ENCODE assay signal across 27 mouse cellular contexts in genomic region chr1:157208754-157209153, GRCm38 (mm10).
DNase-seq lines count a peak whose midpoint lies in the region; ATAC-seq and TF ChIP-seq lines count a peak whose summit lies in the region.
"Had no signal": no experiment of that assay in that cellular context is flagged by ENCODE, and none has a peak within 500 bp of the region (broad histone marks: within the 10 kb centered on the region; RNA-seq: fewer than 3 reads in every experiment).

No protein-coding gene starts in this region.

- no peaks in the 10 kb centered on the region for H3K27me3 ChIP-seq in heart, postnatal 0 days (ENCODE audit: control insufficient read depth, insufficient read depth, low read length)
- no peaks in the 10 kb centered on the region for H3K27me3 ChIP-seq in heart, embryonic 11.5 days (ENCODE audit: control insufficient read depth, insufficient read depth, low read length)
- H3K27me3 ChIP-seq in limb, embryonic 14.5 days (ENCODE audit: control insufficient read depth, insufficient read depth, low read length), result no peaks in the 10 kb centered on the region
- no peaks in the 10 kb centered on the region for H3K27me3 ChIP-seq in limb, embryonic 10.5 days (ENCODE audit: low read depth, poor library complexity, severe bottlenecking)
- H3K27me3 ChIP-seq: heart, embryonic 12.5 days; hindbrain, embryonic 15.5 days; intestine, embryonic 15.5 days; limb, embryonic 12.5 days; liver, embryonic 12.5 days; midbrain, embryonic 12.5 days; neural tube, embryonic 15.5 days had no signal

- peaks cover 13% of the 10 kb centered on the region for H3K4me1 ChIP-seq in heart, postnatal 0 days (ENCODE audit: control insufficient read depth, insufficient read depth)
- no peaks in the 10 kb centered on the region for H3K4me1 ChIP-seq in heart, embryonic 11.5 days (ENCODE audit: control insufficient read depth, insufficient read depth, low read length)
- H3K4me1 ChIP-seq in limb, embryonic 14.5 days (ENCODE audit: control insufficient read depth, insufficient read depth, low read length), result no peaks in the 10 kb centered on the region
- no peaks in the 10 kb centered on the region for H3K4me1 ChIP-seq in limb, embryonic 10.5 days
- H3K4me1 ChIP-seq in ES-E14 (ENCODE audit: control insufficient read depth in 2 of 2, insufficient read depth in 2 of 2, low read length in 2 of 2, poor library complexity in 1 of 2), result no peaks in the 10 kb centered on the region
- H3K4me1 ChIP-seq: hindbrain, embryonic 15.5 days; intestine, embryonic 15.5 days; limb, embryonic 12.5 days; liver, embryonic 12.5 days had no signal

- TF ChIP-seq EP300 in heart, postnatal 0 days (IDR thresholded peaks at IDR 0.05; ENCODE audit: low read depth), result no peak

- no peak for TF ChIP-seq POLR2A in limb, embryonic 14.5 days (IDR thresholded peaks at IDR 0.05; ENCODE audit: borderline replicate concordance, extremely low read depth, insufficient read depth, insufficient read length)

- peak; percentile 12 for DNase-seq in heart, postnatal 0 days (ENCODE audit: low spot score)
- peak; percentile 17 for DNase-seq in limb, embryonic 14.5 days (ENCODE audit: low spot score)
- no peak for DNase-seq in limb, embryonic 10.5 days (ENCODE audit: low spot score)
- DNase-seq in ES-E14 (ENCODE audit: low read depth, low spot score), result no peak
- DNase-seq in ZHBTc4 (ENCODE audit: low read depth, low spot score), result peak; percentile 4
- no peak for DNase-seq in urinary bladder, adult 2 months (ENCODE audit: low spot score)
- DNase-seq: adrenal gland, postnatal 36 days; cerebellum, adult 11-12 months; cerebellum, postnatal 10 days; gastrocnemius, postnatal 10 days; heart, postnatal 4 days; kidney, postnatal 10 days; lung, adult 18-20 months; right cerebral cortex, adult 18-20 months; thymus, adult 2 months; thymus, postnatal 4 days had no signal

- WGBS in heart, postnatal 0 days, result 7% methylated on average over 1 of the region's 1 CpGs
- WGBS in heart, embryonic 11.5 days (ENCODE audit: insufficient replicate concordance), result 8% methylated on average over 1 of the region's 1 CpGs
- 15% methylated on average over 1 of the region's 1 CpGs for WGBS in limb, embryonic 14.5 days
- 48% methylated on average over 1 of the region's 1 CpGs for WGBS in limb, embryonic 10.5 days

- H3K9me3 ChIP-seq in heart, postnatal 0 days (replicated peaks; ENCODE audit: control insufficient read depth, low read length), result 0 out of 2 replicates have a peak, but pooled peaks cover 5% of the 10 kb centered on the region
- H3K9me3 ChIP-seq in heart, embryonic 11.5 days (replicated peaks; ENCODE audit: control insufficient read depth, low read length), result no peaks in the 10 kb centered on the region
- H3K9me3 ChIP-seq in limb, embryonic 14.5 days (ENCODE audit: control insufficient read depth, low read length), result no peaks in the 10 kb centered on the region
- H3K9me3 ChIP-seq in limb, embryonic 10.5 days (replicated peaks), result no peaks in the 10 kb centered on the region
- H3K9me3 ChIP-seq in ES-E14 (ENCODE audit: control insufficient read depth, insufficient read depth, low read depth, low read length), result no peaks in the 10 kb centered on the region
- H3K9me3 ChIP-seq: heart, embryonic 12.5 days; intestine, embryonic 15.5 days; limb, embryonic 12.5 days; liver, embryonic 12.5 days; midbrain, embryonic 12.5 days had no signal

- no peak overlapping the region for H3K9ac ChIP-seq in heart, postnatal 0 days (replicated peaks; ENCODE audit: low read depth, low read length)
- H3K9ac ChIP-seq in heart, embryonic 11.5 days (ENCODE audit: low read depth, low read length), result no peak overlapping the region
- no peak overlapping the region for H3K9ac ChIP-seq in limb, embryonic 14.5 days (ENCODE audit: low read depth, low read length, severe bottlenecking)
- no peak overlapping the region for H3K9ac ChIP-seq in ES-E14 (ENCODE audit: insufficient read depth, low read depth, low read length, poor library complexity, severe bottlenecking)
- H3K9ac ChIP-seq: heart, embryonic 12.5 days; hindbrain, embryonic 15.5 days; intestine, embryonic 15.5 days; limb, embryonic 12.5 days; liver, embryonic 12.5 days; midbrain, embryonic 12.5 days; neural tube, embryonic 15.5 days had no signal

- in situ Hi-C loops in ES-E14 (cut with MboI; ENCODE audit: low sequenced_read_pairs in 2 of 2, unreplicated experiment in 2 of 2), result no loop called here

- no peak for TF ChIP-seq CTCF in heart, postnatal 0 days (IDR thresholded peaks at IDR 0.05; ENCODE audit: low read depth)

- H3K27ac ChIP-seq in heart, postnatal 0 days (ENCODE audit: low read depth), result no peak overlapping the region
- H3K27ac ChIP-seq in heart, embryonic 11.5 days (ENCODE audit: low read depth, low read length), result no peak overlapping the region
- H3K27ac ChIP-seq in limb, embryonic 14.5 days (replicated peaks; ENCODE audit: low read depth, low read length), result no peak overlapping the region
- H3K27ac ChIP-seq in limb, embryonic 10.5 days, result no peak overlapping the region
- H3K27ac ChIP-seq in ES-E14 (ENCODE audit: insufficient read depth, low read depth, low read length, poor library complexity, severe bottlenecking), result no peak overlapping the region
- H3K27ac ChIP-seq: forebrain, embryonic 10.5 days; hindbrain, embryonic 15.5 days; intestine, embryonic 15.5 days; layer of hippocampus, adult 2 months; limb, embryonic 12.5 days; liver, embryonic 12.5 days; midbrain, embryonic 12.5 days; neural tube, embryonic 15.5 days had no signal

- no peak for ATAC-seq in heart, postnatal 0 days (ENCODE audit: insufficient read depth, low read depth)
- ATAC-seq in heart, embryonic 11.5 days (replicated peaks; ENCODE audit: insufficient number of reproducible peaks, low FRiP score, low TSS enrichment), result no peak
- peak; percentile 30; the same call in 1 of the 2 replicates for ATAC-seq in limb, embryonic 14.5 days (ENCODE audit: low FRiP score, low read depth)
- ATAC-seq: forebrain, embryonic 16.5 days; intestine, embryonic 15.5 days; liver, embryonic 12.5 days had no signal

- H3K36me3 ChIP-seq in heart, postnatal 0 days (replicated peaks; ENCODE audit: control insufficient read depth, insufficient read depth, low read length), result no peaks in the 10 kb centered on the region
- no peaks in the 10 kb centered on the region for H3K36me3 ChIP-seq in heart, embryonic 11.5 days (ENCODE audit: control insufficient read depth, insufficient read depth, low read length)
- no peaks in the 10 kb centered on the region for H3K36me3 ChIP-seq in limb, embryonic 14.5 days (ENCODE audit: control insufficient read depth, insufficient read depth, low read length)
- H3K36me3 ChIP-seq in limb, embryonic 10.5 days, result no peaks in the 10 kb centered on the region
- H3K36me3 ChIP-seq in ES-E14 (ENCODE audit: control insufficient read depth, insufficient read depth, low read length, poor library complexity, severe bottlenecking), result no peaks in the 10 kb centered on the region
- H3K36me3 ChIP-seq: forebrain, embryonic 10.5 days; heart, embryonic 12.5 days; intestine, embryonic 15.5 days; limb, embryonic 12.5 days; liver, embryonic 12.5 days; midbrain, embryonic 12.5 days; neural tube, embryonic 15.5 days had no signal

- H3K4me2 ChIP-seq in heart, postnatal 0 days (ENCODE audit: low read depth, low read length), result no peak overlapping the region
- H3K4me2 ChIP-seq in heart, embryonic 11.5 days, result no peak overlapping the region
- H3K4me2 ChIP-seq in limb, embryonic 14.5 days (replicated peaks; ENCODE audit: low read depth, low read length, severe bottlenecking), result no peak overlapping the region
- H3K4me2 ChIP-seq: heart, embryonic 12.5 days; hindbrain, embryonic 15.5 days; intestine, embryonic 15.5 days; limb, embryonic 12.5 days; liver, embryonic 12.5 days; midbrain, embryonic 12.5 days; neural tube, embryonic 15.5 days had no signal

- H3K4me3 ChIP-seq in heart, postnatal 0 days (ENCODE audit: low read depth, low read length), result no peak overlapping the region
- no peak overlapping the region for H3K4me3 ChIP-seq in heart, embryonic 11.5 days (ENCODE audit: low read depth, low read length)
- H3K4me3 ChIP-seq in limb, embryonic 14.5 days (replicated peaks; ENCODE audit: low read length), result no peak overlapping the region
- H3K4me3 ChIP-seq in limb, embryonic 10.5 days, result no peak overlapping the region
- H3K4me3 ChIP-seq in ES-E14 (ENCODE audit: insufficient read depth in 1 of 2, low read depth in 1 of 2, low read length in 2 of 2, poor library complexity in 1 of 2, severe bottlenecking in 1 of 2), result no peak overlapping the region
- H3K4me3 ChIP-seq: forebrain, embryonic 10.5 days; heart, embryonic 12.5 days; hindbrain, embryonic 15.5 days; intestine, embryonic 15.5 days; layer of hippocampus, adult 2 months; limb, embryonic 12.5 days; liver, embryonic 12.5 days; midbrain, embryonic 12.5 days; neural tube, embryonic 15.5 days had no signal

TF ChIP-seq in ES-E14, 5 proteins besides CTCF, POLR2A, EP300 and RAD21:
- TF ChIP-seq MAFK (IDR thresholded peaks at IDR 0.05; ENCODE audit: insufficient read depth, low read depth, low read length), result peak; percentile 50
- no peak for TF ChIP-seq HCFC1 (IDR thresholded peaks at IDR 0.05; ENCODE audit: borderline replicate concordance, insufficient read depth, low read length)
- no peak for TF ChIP-seq CHD2 (IDR thresholded peaks at IDR 0.05; ENCODE audit: low read depth, low read length)
TF ChIP-seq in ES-E14: peak in this region for 1.

Comparison
In these comparisons a context has a peak if more than half of its experiments do, and no peak if none do; other contexts are left out.
1. DNase-seq: peak in heart, postnatal 0 days (single experiment), limb, embryonic 14.5 days (single experiment) and ZHBTc4 (single experiment); none in limb, embryonic 10.5 days (single experiment), ES-E14 (single experiment) and urinary bladder, adult 2 months (single experiment).